Mouse (Mus musculus): ENCODE results near the gene Trim44. TPM values are rescaled to one million over a fixed set of nuclear protein-coding genes. Genes with fewer than 3 reads are reported as not detected.

The Trim44 gene
- polyA plus RNA-seq, 1 experiment from 2014 or later: 33.5 TPM

GRCm38 (mm10) chr2:102331092-102331491 lies 76.5 kb downstream of the Trim44 start:
- WGBS: 78% methylated on average over 3 of the region's 3 CpGs
- Histone ChIP-seq H3K4me3 (ENCODE audit: low read depth, low read length) (no peak overlapping the region), H3K27me3 (replicated peaks; ENCODE audit: control insufficient read depth, insufficient read depth, low read length) (no peaks in the 10 kb centered on the region), H3K27ac (ENCODE audit: low read depth) (no peak overlapping the region), H3K4me1 (replicated peaks; ENCODE audit: control insufficient read depth, insufficient read depth, low read length) (no peaks in the 10 kb centered on the region), H3K36me3 (ENCODE audit: control insufficient read depth, insufficient read depth, low read length) (no peaks in the 10 kb centered on the region), H3K4me2 (ENCODE audit: low read length) (no peak overlapping the region), H3K9ac (ENCODE audit: low read length) (no peak overlapping the region), H3K9me3 (ENCODE audit: control insufficient read depth, low read length) (no peaks in the 10 kb centered on the region)
- ATAC-seq (replicated peaks; ENCODE audit: low FRiP score, low TSS enrichment, low read depth) (no peak), DNase-seq (ENCODE audit: low spot score) (no peak)

GRCm38 (mm10) chr2:102325921-102326320 lies 81.7 kb downstream of the Trim44 start:
- Histone ChIP-seq H3K9me3 (ENCODE audit: control insufficient read depth, low read length) (no peaks in the 10 kb centered on the region), H3K36me3 (ENCODE audit: control insufficient read depth, insufficient read depth, low read length) (no peaks in the 10 kb centered on the region), H3K4me2 (ENCODE audit: low read length) (no peak overlapping the region), H3K9ac (ENCODE audit: low read length) (no peak overlapping the region), H3K27me3 (replicated peaks; ENCODE audit: control insufficient read depth, insufficient read depth, low read length) (no peaks in the 10 kb centered on the region), H3K4me1 (replicated peaks; ENCODE audit: control insufficient read depth, insufficient read depth, low read length) (no peaks in the 10 kb centered on the region), H3K27ac (ENCODE audit: low read depth) (no peak overlapping the region), H3K4me3 (ENCODE audit: low read depth, low read length) (no peak overlapping the region)
- 93% methylated on average over 2 of the region's 2 CpGs for WGBS
- DNase-seq (ENCODE audit: low spot score): no peak
- ATAC-seq (replicated peaks; ENCODE audit: low FRiP score, low TSS enrichment, low read depth): no peak

GRCm38 (mm10) chr2:102324336-102324735 lies 83.3 kb downstream of the Trim44 start:
- H3K9me3 ChIP-seq (ENCODE audit: control insufficient read depth, low read length): no peaks in the 10 kb centered on the region
- H3K9ac ChIP-seq (ENCODE audit: low read length): no peak overlapping the region
- no peaks in the 10 kb centered on the region for H3K36me3 ChIP-seq (ENCODE audit: control insufficient read depth, insufficient read depth, low read length)
- no peaks in the 10 kb centered on the region for H3K4me1 ChIP-seq (replicated peaks; ENCODE audit: control insufficient read depth, insufficient read depth, low read length)
- no peaks in the 10 kb centered on the region for H3K27me3 ChIP-seq (replicated peaks; ENCODE audit: control insufficient read depth, insufficient read depth, low read length)
- H3K4me2 ChIP-seq (ENCODE audit: low read length): no peak overlapping the region
- H3K27ac ChIP-seq (ENCODE audit: low read depth): no peak overlapping the region
- H3K4me3 ChIP-seq (ENCODE audit: low read depth, low read length): no peak overlapping the region
- ATAC-seq (replicated peaks; ENCODE audit: low FRiP score, low TSS enrichment, low read depth) (no peak), DNase-seq (ENCODE audit: low spot score) (no peak)

- DNase-seq (ENCODE audit: low spot score): no peak
- no peaks in the 10 kb centered on the region for H3K9me3 ChIP-seq (ENCODE audit: control insufficient read depth, low read length)
- no peak overlapping the region for H3K9ac ChIP-seq (ENCODE audit: low read length)
- H3K4me1 ChIP-seq (replicated peaks; ENCODE audit: control insufficient read depth, insufficient read depth, low read length): no peaks in the 10 kb centered on the region
- H3K27me3 ChIP-seq (replicated peaks; ENCODE audit: control insufficient read depth, insufficient read depth, low read length): no peaks in the 10 kb centered on the region
- WGBS: 79% methylated on average over 3 of the region's 3 CpGs
- H3K27ac ChIP-seq (ENCODE audit: low read depth): no peak overlapping the region
- ATAC-seq (replicated peaks; ENCODE audit: low FRiP score, low TSS enrichment, low read depth): no peak
- no peak overlapping the region for H3K4me3 ChIP-seq (ENCODE audit: low read depth, low read length)
- no peak overlapping the region for H3K4me2 ChIP-seq (ENCODE audit: low read length)
- no peaks in the 10 kb centered on the region for H3K36me3 ChIP-seq (ENCODE audit: control insufficient read depth, insufficient read depth, low read length)
Observed at GRCm38 (mm10) chr2:102316540-102316939, 91.1 kb downstream of the Trim44 start.

- ATAC-seq (replicated peaks; ENCODE audit: low FRiP score, low TSS enrichment, low read depth): no peak
- Histone ChIP-seq H3K9ac (ENCODE audit: low read length) (no peak overlapping the region), H3K4me3 (ENCODE audit: low read depth, low read length) (no peak overlapping the region), H3K27ac (ENCODE audit: low read depth) (no peak overlapping the region), H3K4me1 (replicated peaks; ENCODE audit: control insufficient read depth, insufficient read depth, low read length) (no peaks in the 10 kb centered on the region), H3K36me3 (ENCODE audit: control insufficient read depth, insufficient read depth, low read length) (no peaks in the 10 kb centered on the region), H3K27me3 (replicated peaks; ENCODE audit: control insufficient read depth, insufficient read depth, low read length) (no peaks in the 10 kb centered on the region), H3K9me3 (ENCODE audit: control insufficient read depth, low read length) (no peaks in the 10 kb centered on the region), H3K4me2 (ENCODE audit: low read length) (no peak overlapping the region)
- DNase-seq (ENCODE audit: low spot score): no peak
- 93% methylated on average over 4 of the region's 4 CpGs for WGBS
Observed at GRCm38 (mm10) chr2:102315153-102315552, 92.5 kb downstream of the Trim44 start.

- H3K9ac ChIP-seq (ENCODE audit: low read length): no peak overlapping the region
- WGBS: 36% methylated on average over 1 of the region's 1 CpGs
- H3K27ac ChIP-seq (ENCODE audit: low read depth): no peak overlapping the region
- ATAC-seq (replicated peaks; ENCODE audit: low FRiP score, low TSS enrichment, low read depth) (no peak), DNase-seq (ENCODE audit: low spot score) (no peak)
- no peaks in the 10 kb centered on the region for H3K27me3 ChIP-seq (replicated peaks; ENCODE audit: control insufficient read depth, insufficient read depth, low read length)
- H3K4me3 ChIP-seq (ENCODE audit: low read depth, low read length): no peak overlapping the region
- H3K4me1 ChIP-seq (replicated peaks; ENCODE audit: control insufficient read depth, insufficient read depth, low read length): no peaks in the 10 kb centered on the region
- H3K4me2 ChIP-seq (ENCODE audit: low read length): no peak overlapping the region
- no peaks in the 10 kb centered on the region for H3K9me3 ChIP-seq (ENCODE audit: control insufficient read depth, low read length)
- H3K36me3 ChIP-seq (ENCODE audit: control insufficient read depth, insufficient read depth, low read length): no peaks in the 10 kb centered on the region
Observed at GRCm38 (mm10) chr2:102314610-102315009, 93.0 kb downstream of the Trim44 start.

- no peaks in the 10 kb centered on the region for H3K27me3 ChIP-seq (replicated peaks; ENCODE audit: control insufficient read depth, insufficient read depth, low read length)
- no peaks in the 10 kb centered on the region for H3K4me1 ChIP-seq (replicated peaks; ENCODE audit: control insufficient read depth, insufficient read depth, low read length)
- DNase-seq (ENCODE audit: low spot score) (no peak), ATAC-seq (replicated peaks; ENCODE audit: low FRiP score, low TSS enrichment, low read depth) (no peak)
- no peak overlapping the region for H3K27ac ChIP-seq (ENCODE audit: low read depth)
- no peak overlapping the region for H3K4me2 ChIP-seq (ENCODE audit: low read length)
- H3K36me3 ChIP-seq (ENCODE audit: control insufficient read depth, insufficient read depth, low read length): no peaks in the 10 kb centered on the region
- H3K4me3 ChIP-seq (ENCODE audit: low read depth, low read length): no peak overlapping the region
- no peaks in the 10 kb centered on the region for H3K9me3 ChIP-seq (ENCODE audit: control insufficient read depth, low read length)
- no peak overlapping the region for H3K9ac ChIP-seq (ENCODE audit: low read length)
- 78% methylated on average over 2 of the region's 2 CpGs for WGBS
Observed at GRCm38 (mm10) chr2:102314068-102314467, 93.6 kb downstream of the Trim44 start.

GRCm38 (mm10) chr2:102312903-102313302 lies 94.7 kb downstream of the Trim44 start:
- WGBS: 98% methylated on average over 1 of the region's 1 CpGs
- H3K27me3 ChIP-seq (replicated peaks; ENCODE audit: control insufficient read depth, insufficient read depth, low read length): no peaks in the 10 kb centered on the region

GRCm38 (mm10) chr2:102303274-102303673 lies 104.4 kb downstream of the Trim44 start:
- no peak overlapping the region for H3K4me2 ChIP-seq (ENCODE audit: low read length)
- no peak for DNase-seq (ENCODE audit: low spot score)
- ATAC-seq (replicated peaks; ENCODE audit: low FRiP score, low TSS enrichment, low read depth): no peak
- H3K27ac ChIP-seq (ENCODE audit: low read depth): no peak overlapping the region
- no peaks in the 10 kb centered on the region for H3K9me3 ChIP-seq (ENCODE audit: control insufficient read depth, low read length)
- 44% methylated on average over 2 of the region's 2 CpGs for WGBS
- no peaks in the 10 kb centered on the region for H3K4me1 ChIP-seq (replicated peaks; ENCODE audit: control insufficient read depth, insufficient read depth, low read length)
- no peaks in the 10 kb centered on the region for H3K27me3 ChIP-seq (replicated peaks; ENCODE audit: control insufficient read depth, insufficient read depth, low read length)
- no peak overlapping the region for H3K4me3 ChIP-seq (ENCODE audit: low read depth, low read length)
- no peak overlapping the region for H3K9ac ChIP-seq (ENCODE audit: low read length)
- H3K36me3 ChIP-seq (ENCODE audit: control insufficient read depth, insufficient read depth, low read length): peaks cover 16% of the 10 kb centered on the region; the same call in 1 of the 2 replicates

More at GRCm38 (mm10) chr2:102312903-102313302, 94.7 kb downstream of the Trim44 start:
- Histone ChIP-seq H3K9ac (ENCODE audit: low read length) (no peak overlapping the region), H3K4me2 (ENCODE audit: low read length) (no peak overlapping the region), H3K9me3 (ENCODE audit: control insufficient read depth, low read length) (no peaks in the 10 kb centered on the region), H3K4me3 (ENCODE audit: low read depth, low read length) (no peak overlapping the region), H3K27ac (ENCODE audit: low read depth) (no peak overlapping the region), H3K36me3 (ENCODE audit: control insufficient read depth, insufficient read depth, low read length) (no peaks in the 10 kb centered on the region), H3K4me1 (replicated peaks; ENCODE audit: control insufficient read depth, insufficient read depth, low read length) (no peaks in the 10 kb centered on the region)
- DNase-seq (ENCODE audit: low spot score) (no peak), ATAC-seq (replicated peaks; ENCODE audit: low FRiP score, low TSS enrichment, low read depth) (no peak)

Measured in intestine, embryonic 14.5 days (tissue).